Mouse (Mus musculus): ENCODE data around the gene Tomm20.
A peak's percentile ranks its signal among the peaks of the same experiment; 100 is the strongest.
"Not testable (repeated sequence)": the region's sequence is repeated elsewhere in the genome, so short reads cannot be mapped to it uniquely, and the experiment has no call there.

Tomm20 gene

GRCm38 (mm10) chr8:126945730-126946163 is at the start of gene Tomm20:
Gene Tomm20 (minus strand): TSS chr8:126945844.
- peak; percentile 90 to 96 for DNase-seq (ENCODE audit: low spot score in 2 of 2)

DNA sequence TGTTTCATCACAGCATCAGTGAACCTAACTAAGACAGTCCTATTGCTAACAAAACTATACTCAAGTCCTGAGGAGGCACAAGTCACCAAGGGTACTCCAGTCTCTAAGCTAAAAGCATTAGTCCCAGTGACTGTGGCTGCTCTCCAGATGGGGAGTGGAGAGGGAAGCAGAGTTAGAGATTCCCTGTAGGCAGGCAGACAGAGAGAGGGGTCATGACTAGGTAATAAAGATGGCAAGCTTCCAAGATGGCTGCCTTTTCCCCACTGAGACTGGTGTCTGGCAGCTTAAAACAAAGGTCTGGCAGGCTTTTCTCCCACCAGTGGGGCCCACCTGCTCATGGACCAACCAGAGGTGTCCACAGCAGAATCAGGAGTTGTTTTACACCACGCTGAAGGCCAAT is 48.9 kb upstream of the Tomm20 start:
- no peak for DNase-seq (ENCODE audit: low spot score in 2 of 2)

- no peak for DNase-seq (ENCODE audit: low spot score in 2 of 2)
Measured at GRCm38 (mm10) chr8:126989363-126990153, 43.9 kb upstream of the Tomm20 start.

DNA sequence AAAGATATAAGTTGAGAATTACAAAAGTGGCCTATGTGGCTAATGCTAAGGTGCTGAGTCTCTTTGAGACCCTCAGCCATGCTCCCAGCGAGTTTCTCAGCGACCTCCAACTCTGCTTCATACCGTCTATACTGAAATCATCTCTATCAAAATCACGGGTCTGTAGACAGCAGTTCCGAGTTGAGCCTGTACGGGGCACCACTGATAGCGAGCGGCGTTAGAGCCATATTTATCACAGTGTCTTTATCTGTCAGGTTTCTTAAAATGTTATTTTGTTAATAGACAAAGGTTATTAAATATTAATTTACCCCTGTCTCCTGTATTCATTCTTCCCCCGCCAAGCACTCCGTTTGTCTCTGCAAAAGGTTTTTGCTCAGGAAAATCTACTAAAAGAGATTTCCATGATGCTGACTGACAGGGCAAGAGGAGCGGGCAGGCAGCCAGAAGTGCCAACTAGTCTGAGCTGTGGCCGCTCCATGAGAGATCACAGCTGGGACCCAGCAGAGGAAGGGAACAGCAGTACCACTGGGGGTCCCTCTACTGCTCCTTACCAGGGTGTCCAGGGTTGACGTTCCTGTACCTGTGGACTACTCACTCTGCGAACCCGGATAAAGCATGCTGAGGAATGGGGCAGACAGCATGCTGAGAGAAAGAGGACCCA is 42.8 kb upstream of the Tomm20 start:
- DNase-seq (ENCODE audit: low spot score in 2 of 2) = no peak

DNA sequence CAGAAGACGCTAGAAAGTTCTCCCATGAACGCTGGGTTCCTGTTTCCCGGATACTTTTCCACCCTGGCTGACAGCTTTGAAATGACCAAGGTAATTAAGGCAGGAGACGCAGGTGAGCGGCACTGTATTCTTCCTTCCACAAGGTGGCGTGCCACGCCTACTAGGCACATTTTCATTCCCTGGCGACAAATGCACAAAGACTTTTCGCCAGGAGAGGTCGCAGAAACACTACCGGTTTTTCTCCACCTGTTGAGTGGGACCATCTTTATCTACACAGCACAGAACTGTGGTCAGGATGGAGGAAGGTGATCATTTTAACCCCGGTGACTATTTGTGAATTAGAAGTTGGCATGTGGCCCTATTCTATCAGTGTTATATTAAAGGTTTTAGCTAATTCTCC is 40.9 kb upstream of the Tomm20 start:
- peak; percentile 42 to 90 for DNase-seq (ENCODE audit: low spot score in 2 of 2)

DNA sequence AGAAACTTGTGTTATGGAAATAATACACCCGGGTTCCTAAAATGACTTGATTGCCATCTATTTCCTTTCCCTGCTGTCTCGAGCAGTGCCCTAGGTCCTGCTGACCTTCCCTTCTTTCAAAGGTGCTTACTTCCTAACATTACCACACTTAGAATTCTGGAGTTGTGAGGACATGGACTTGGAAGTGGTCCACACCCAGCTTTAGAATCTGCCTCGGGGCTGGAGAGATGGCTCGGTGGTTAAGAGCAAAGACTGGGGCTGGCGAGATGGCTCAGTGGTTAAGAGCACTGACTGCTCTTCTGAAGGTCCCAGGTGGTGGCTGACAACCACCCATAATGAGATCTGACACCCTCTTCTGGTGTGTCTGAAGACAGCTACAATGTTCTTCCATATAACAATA is 34.4 kb upstream of the Tomm20 start:
- no peak for DNase-seq (ENCODE audit: low spot score in 2 of 2)

DNA sequence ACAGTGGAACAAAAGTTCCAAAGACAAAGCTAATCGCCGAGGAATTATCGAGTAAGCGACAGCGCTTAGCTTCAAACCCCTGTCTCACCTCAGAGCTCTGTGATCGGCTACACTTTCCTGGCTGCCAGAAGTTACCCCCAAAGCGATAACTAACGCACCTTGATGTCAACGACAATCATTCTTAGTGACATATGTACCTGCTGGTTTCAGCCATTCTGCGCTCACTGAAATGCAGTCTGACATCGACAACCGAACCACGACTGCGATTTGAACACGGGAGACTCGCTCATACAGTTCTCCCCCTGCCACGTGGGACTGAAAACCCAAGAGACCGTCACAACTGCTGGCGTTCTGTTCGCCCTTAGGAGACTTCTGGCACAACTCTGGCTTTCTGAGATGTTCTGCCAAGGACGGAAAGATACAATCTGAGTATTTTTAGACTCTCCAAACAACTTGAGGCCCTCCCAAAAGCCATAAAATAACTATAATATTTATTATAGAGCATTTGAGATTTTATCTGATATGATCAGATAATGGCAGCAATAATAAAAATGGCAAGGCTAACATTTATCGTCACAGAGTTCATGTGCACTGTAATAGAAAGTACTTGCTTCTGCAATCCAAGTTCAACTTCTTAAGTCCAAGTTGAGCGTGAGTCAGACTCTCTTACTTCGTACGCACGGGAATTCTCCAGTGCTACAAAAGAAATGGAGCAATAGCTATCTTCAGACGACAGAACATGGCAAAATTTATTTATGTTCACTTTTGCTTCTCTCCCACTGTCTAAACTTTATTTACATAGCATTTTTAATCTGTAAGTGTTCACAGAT is 33.7 kb upstream of the Tomm20 start:
- DNase-seq (ENCODE audit: low spot score in 2 of 2) = no peak

DNA sequence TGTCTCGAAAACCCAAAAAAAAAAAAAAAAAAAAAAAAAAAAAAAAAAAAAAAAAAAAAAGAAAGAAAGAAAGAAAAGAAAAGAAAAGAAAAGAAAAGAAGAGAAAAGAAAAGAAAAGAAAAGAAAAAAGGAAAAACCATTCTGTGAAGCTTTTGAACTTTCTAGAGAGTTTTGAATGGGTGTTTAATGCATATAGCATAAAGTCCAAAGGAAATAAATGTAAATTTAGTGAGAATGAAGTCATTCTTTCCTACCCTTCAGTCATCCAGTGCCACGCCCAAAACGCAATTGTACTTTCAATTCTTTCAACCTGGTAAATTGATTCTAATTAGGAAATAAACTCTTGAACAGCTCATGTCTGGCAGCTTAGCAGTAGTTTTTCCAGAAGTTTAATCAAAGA is 32.9 kb upstream of the Tomm20 start:
- DNase-seq (ENCODE audit: low spot score in 2 of 2) = not testable (repeated sequence)

GRCm38 (mm10) chr8:126978028-126978427 is 32.4 kb upstream of the Tomm20 start:
- no peak for DNase-seq (ENCODE audit: low spot score in 2 of 2)

GRCm38 (mm10) chr8:126976608-126977348 is 31.1 kb upstream of the Tomm20 start:
- DNase-seq (ENCODE audit: low spot score in 2 of 2) = no peak

DNA sequence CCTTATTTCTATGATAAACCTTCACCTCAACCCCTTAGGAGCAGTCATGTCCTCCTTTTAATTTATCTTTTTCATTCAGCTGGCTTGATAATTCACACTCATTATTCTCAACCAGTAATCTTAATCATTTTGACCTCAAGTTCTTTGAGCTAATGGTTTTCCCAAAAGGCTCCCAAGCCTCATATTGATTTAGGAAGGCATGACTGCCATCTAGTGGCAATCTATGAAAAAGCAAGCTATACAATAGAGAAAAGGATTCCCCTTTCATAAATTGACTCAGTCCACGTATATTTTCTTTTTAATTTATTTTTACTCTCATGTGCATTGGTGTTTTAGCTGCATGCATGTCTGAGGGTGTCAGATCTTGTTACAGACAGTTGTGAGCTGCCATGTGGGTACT is 30.1 kb upstream of the Tomm20 start:
- no peak for DNase-seq (ENCODE audit: low spot score in 2 of 2)

GRCm38 (mm10) chr8:126974511-126974910 is 28.9 kb upstream of the Tomm20 start:
- no peak for DNase-seq (ENCODE audit: low spot score in 2 of 2)

GRCm38 (mm10) chr8:126973686-126974265 is 28.1 kb upstream of the Tomm20 start:
- no peak for DNase-seq (ENCODE audit: low spot score in 2 of 2)

DNA sequence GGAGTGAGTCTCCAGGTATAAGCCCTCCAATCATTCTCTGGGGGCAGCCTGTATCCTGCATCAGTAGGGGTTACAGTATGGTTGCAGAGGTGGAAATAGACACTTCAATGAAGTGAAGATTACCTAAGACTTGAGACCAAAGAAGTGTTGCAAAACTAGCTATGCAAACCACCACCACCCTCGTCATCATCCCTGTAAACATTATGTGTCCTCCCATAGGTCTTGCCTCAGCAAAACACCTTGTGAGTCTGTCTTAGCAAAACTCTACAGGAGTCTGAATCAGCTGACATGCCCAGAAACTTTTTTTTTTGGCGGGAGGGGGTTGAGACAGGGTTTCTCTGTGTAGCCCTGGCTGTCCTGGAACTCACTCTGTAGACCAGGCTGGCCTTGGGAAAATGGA is 27.0 kb upstream of the Tomm20 start:
- DNase-seq (ENCODE audit: low spot score in 2 of 2) = no peak

- no peak for DNase-seq (ENCODE audit: low spot score in 2 of 2)
Measured at GRCm38 (mm10) chr8:126972102-126972501, 26.5 kb upstream of the Tomm20 start.

GRCm38 (mm10) chr8:126971314-126971664 is 25.6 kb upstream of the Tomm20 start:
- no peak for DNase-seq (ENCODE audit: low spot score in 2 of 2)

DNA sequence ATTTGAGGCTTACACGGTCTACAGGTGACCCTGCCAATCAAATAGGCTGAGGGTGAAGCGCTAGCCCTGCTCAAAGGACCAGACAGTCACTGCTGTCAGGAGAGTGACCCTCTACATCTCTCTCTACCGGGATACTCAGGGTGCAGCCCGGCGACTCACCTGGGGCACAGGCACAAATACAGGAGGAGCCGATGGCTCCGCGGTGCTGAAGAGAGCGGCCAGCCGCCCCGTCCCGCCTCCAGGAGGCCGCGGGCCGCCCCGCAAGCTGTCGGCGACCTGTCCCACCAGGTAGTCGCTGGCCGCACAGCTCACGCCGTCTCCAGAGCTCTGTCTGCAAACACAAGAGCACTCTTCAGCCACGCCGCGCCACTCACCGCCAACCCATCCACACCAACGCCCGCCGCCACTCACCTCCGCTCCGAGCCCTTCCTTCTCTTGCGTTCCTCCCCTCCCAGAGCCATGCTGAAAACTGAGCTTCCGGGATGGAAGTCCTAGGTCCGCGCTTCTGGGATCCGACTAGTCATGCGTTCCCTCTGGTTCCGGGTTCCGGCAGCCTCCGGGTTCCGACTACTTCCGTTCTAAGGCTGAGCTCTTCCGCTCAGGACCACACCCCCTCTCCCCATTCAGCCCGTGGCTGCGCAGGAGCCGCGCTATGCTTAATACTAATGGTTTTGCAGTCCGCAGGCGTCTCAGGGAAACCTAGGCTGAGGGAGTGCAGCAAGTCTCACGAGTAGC is 25.1 kb upstream of the Tomm20 start, which contains the start of gene Rbm34:
Gene Rbm34 (minus strand): TSS at position 493 of the 735 bp plus-strand sequence.
- DNase-seq (ENCODE audit: low spot score in 2 of 2) = peak; percentile 81 to 92

GRCm38 (mm10) chr8:126969546-126969945 is 23.9 kb upstream of the Tomm20 start:
- DNase-seq (ENCODE audit: low spot score in 2 of 2) = no peak

DNA sequence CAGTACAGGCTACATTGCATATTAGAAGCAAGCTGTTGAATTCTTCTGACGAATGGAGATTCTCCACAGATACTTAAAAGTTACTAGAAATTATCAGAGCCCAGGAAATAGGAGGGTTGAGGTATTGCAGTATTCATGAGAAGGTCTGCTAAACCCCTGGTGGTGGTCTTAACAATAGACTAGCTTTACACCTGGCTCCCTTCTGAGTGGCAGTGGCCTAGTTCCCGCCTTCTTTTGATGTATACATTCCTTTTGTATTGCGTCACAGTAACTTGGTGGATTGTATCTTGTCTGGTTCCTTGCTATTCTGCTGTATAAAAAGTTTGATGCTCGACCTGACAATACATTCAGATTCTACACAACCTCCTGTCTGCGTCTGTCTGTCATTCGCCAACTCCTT is 22.5 kb upstream of the Tomm20 start:
- no peak for DNase-seq (ENCODE audit: low spot score in 2 of 2)

DNA sequence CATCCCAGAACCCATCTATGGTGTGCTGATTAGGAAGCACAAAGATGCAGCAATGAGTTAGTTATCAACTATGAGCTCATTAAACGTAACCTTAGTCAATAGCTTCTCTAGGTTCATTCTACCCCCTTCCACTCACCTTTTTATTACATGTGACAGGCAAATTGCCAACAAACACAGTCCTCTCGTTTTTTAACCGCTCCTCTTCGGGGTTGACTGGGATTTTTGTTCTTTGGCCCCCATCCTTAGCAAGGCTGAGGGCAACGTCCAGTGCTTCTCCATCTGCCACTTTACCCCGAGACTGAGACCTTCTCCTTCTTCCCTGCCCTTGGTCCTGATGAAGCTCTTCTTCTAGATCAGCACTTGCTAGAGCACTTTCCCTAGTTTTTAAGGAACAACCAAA is 19.6 kb upstream of the Tomm20 start:
- no peak for DNase-seq (ENCODE audit: low spot score in 2 of 2)

- no peak for DNase-seq (ENCODE audit: low spot score in 2 of 2)
Measured at GRCm38 (mm10) chr8:126962871-126963270, 17.2 kb upstream of the Tomm20 start.

Data from left cerebral cortex, adult 9 months (tissue).